Mouse (Mus musculus): ENCODE measurements around the gene Ankib1. TPM values are rescaled to one million over a fixed set of nuclear protein-coding genes. Genes with fewer than 3 reads are reported as not detected.
"Not testable (repeated sequence)": the region's sequence is repeated elsewhere in the genome, so short reads cannot be mapped to it uniquely, and the experiment has no call there.

Ankib1 gene
- polyA plus RNA-seq, 1 experiment from 2014 or later = 18.3 TPM

DNA sequence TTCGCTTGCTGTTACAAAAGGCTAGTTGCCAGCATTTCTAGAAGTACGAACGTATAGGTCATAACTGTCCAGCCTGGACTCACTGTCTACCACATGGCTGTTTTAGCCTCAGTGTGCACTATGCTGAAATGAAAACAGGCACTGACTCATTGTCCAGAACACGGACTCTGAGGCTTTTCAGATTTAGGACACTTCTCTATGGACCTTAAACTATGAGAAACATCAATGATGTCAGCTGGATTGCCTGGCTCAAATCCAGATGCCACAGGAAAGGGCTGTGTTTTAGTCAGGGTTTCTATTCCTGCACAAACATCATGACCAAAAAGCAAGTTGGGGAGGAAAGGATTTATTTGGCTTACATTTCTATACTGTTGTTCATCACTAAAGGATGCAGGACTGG, 15.2 kb downstream of the Ankib1 start:
- Histone ChIP-seq H3K36me3 (no peaks in the 10 kb centered on the region), H3K9me3 (no peaks in the 10 kb centered on the region), H3K9ac (no peak overlapping the region), H3K4me1 (replicated peaks) (peaks cover 7% of the 10 kb centered on the region; the same call in 1 of the 2 replicates), H3K27ac (replicated peaks) (no peak overlapping the region), H3K27me3 (no peaks in the 10 kb centered on the region), H3K4me2 (no peak overlapping the region), H3K4me3 (no peak overlapping the region)
- 81% methylated on average over 4 of the region's 4 CpGs for WGBS
- no peak for ATAC-seq (ENCODE audit: low read depth)

DNA sequence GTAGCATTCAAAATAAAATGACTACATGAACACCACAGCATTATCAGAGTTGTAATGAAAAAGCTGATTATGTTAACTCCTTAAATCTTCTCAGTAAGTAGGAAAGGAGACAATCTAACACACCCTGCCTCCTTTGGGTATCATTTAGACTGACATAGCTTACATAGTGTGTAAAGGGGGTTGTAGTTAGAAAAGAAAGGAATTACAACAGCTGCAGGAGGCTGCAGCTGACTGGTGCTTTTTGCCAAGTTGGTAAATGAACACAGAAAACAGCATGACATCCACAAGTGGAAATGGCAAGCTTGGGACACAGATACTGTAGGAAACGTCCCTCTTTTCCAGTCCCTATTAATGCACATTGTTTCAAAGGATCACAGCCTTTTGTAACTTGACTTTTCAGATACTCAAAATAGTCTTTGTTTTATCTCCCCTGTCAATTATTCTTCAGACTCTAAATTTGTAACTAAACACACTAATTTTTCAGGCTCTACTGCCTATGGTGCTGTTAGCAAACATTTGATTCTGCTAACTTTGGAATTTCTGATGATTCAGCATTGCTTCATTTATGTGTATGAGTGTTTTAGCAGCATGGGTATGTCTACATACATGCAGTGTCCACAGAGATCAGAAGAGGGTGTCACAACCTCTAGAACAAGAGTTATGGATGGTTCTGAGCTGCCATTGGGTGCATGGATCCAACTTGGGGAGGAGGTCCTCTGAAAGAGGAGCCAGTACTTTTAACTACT, 17.8 kb downstream of the Ankib1 start:
- ATAC-seq (ENCODE audit: low read depth) = no peak
- H3K27me3 ChIP-seq = no peaks in the 10 kb centered on the region
- H3K4me3 ChIP-seq = no peak overlapping the region
- no peaks in the 10 kb centered on the region for H3K9me3 ChIP-seq
- WGBS = 21% methylated on average over 1 of the region's 1 CpGs
- peaks cover 7% of the 10 kb centered on the region; the same call in 1 of the 2 replicates for H3K4me1 ChIP-seq (replicated peaks)
- no peak overlapping the region for H3K27ac ChIP-seq (replicated peaks)
- no peak overlapping the region for H3K4me2 ChIP-seq
- H3K9ac ChIP-seq = no peak overlapping the region
- H3K36me3 ChIP-seq = no peaks in the 10 kb centered on the region

DNA sequence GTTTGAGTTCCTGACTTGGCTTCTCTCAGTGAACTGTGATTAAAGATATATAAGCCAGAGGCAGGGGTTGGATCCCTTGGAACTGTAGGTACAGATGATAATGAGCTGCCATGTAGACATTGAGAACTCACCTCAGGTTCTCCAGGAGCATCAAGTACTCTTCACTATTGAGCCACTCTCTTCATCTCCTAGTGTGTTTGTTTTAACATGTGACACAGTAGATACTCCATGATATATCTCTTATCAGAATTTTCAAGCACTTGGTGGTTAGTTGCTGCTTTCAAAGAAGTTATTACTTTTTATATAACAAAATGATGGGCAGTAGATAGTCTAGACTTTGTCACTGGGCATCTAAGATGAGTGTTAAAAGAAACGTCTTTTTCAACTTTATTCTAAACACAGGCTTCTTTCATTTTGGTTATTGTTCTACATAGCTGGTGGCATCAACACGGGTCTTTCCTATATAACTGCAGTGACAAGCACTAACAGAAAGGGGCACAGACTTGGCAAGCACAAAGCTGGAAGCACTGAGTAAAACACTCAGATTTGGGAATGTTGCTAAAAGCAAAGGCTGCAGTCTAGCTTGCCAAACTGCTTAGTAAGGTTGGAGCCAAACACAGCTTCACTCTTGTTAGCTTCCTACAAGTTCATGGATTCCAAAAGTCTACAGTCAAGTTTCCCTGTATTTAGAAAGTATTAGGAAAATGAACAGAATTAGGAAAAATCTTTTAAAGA, 18.6 kb downstream of the Ankib1 start:
- Histone ChIP-seq H3K27ac (replicated peaks) (no peak overlapping the region), H3K4me3 (no peak overlapping the region)
- ATAC-seq (ENCODE audit: low read depth) = no peak

DNA sequence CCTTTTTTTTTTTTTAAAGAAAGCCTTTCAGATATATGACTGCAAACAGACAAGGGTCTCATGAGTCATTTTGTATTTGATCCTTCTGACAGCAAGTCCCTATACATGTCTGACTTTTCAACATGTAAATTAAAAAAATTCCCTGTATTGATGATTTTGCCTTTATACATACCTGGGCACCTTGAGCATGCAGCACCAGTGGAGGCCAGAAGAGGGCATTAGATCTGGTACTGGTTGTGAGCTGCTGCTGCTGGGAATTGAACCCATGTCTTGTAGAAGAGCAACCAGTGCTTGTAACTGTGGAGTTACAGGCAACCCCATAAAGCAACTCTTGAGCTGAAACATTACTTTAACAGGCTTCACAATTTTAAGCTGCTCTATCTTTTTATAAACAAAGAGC, 20.1 kb downstream of the Ankib1 start:
- H3K27me3 ChIP-seq = no peaks in the 10 kb centered on the region
- no peak overlapping the region for H3K9ac ChIP-seq
- no peaks in the 10 kb centered on the region for H3K36me3 ChIP-seq
- H3K4me3 ChIP-seq = no peak overlapping the region
- H3K27ac ChIP-seq (replicated peaks) = no peak overlapping the region
- peaks cover 6% of the 10 kb centered on the region; the same call in 1 of the 2 replicates for H3K4me1 ChIP-seq (replicated peaks)
- ATAC-seq (ENCODE audit: low read depth) = no peak
- no peaks in the 10 kb centered on the region for H3K9me3 ChIP-seq
- no peak overlapping the region for H3K4me2 ChIP-seq

More for the DNA sequence above, 18.6 kb downstream of the Ankib1 start:
- Histone ChIP-seq H3K9ac (no peak overlapping the region), H3K27me3 (no peaks in the 10 kb centered on the region), H3K9me3 (no peaks in the 10 kb centered on the region), H3K4me1 (replicated peaks) (peaks cover 7% of the 10 kb centered on the region; the same call in 1 of the 2 replicates), H3K36me3 (no peaks in the 10 kb centered on the region), H3K4me2 (no peak overlapping the region)
- 90% methylated on average over 2 of the region's 2 CpGs for WGBS

DNA sequence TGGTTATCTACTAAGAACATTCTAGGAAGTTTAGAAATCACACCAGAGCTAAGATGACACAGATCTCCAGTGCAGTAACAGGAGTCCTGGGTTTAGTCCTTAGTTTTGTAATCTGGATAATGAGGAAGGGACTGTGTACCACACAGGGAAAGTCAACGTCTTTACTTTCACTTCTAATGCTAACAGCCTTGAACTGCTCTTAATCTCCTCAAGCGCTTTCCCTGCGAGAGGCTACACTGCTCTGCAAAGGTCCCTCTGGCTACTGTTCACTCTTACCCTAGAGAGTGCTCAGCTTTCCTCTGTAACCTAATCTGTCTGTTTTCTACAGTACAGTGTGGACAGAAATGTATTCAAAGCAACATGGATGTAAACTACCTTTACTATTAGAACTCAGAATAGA, 30.7 kb downstream of the Ankib1 start:
- 71% methylated on average over 3 of the region's 3 CpGs for WGBS
- no peak for ATAC-seq (ENCODE audit: low read depth)
- H3K9ac ChIP-seq = no peak overlapping the region
- H3K27me3 ChIP-seq = no peaks in the 10 kb centered on the region
- peaks cover 14% of the 10 kb centered on the region for H3K4me1 ChIP-seq (replicated peaks)
- H3K4me2 ChIP-seq = no peak overlapping the region
- peaks cover 9% of the 10 kb centered on the region for H3K36me3 ChIP-seq
- no peaks in the 10 kb centered on the region for H3K9me3 ChIP-seq
- peak overlapping the region; percentile 54 for H3K27ac ChIP-seq (replicated peaks)
- H3K4me3 ChIP-seq = no peak overlapping the region

DNA sequence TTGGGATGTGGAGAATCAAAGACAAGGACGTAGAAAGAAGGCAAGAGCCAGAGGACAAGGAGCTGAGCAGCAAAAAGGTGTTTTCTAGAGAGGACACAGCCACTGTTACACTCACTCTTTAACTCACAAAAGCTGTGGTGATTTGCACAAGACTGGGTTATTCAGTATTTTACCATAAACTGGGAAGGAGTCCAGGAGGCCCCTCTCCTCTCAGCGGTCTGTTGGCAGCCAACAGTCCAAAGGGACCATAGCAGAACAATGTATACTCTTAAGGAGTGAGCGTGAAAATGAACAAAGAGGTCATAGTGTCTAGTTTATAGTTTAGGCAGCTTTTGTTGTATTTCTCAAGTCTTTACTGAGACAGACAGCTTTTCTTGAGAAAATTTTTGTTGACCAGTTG, 31.2 kb downstream of the Ankib1 start:
- no peak overlapping the region for H3K9ac ChIP-seq
- no peaks in the 10 kb centered on the region for H3K9me3 ChIP-seq
- H3K27ac ChIP-seq (replicated peaks) = peak overlapping the region; percentile 54
- peaks cover 14% of the 10 kb centered on the region for H3K4me1 ChIP-seq (replicated peaks)
- no peak overlapping the region for H3K4me3 ChIP-seq
- peaks cover 14% of the 10 kb centered on the region for H3K36me3 ChIP-seq
- no peak for ATAC-seq (ENCODE audit: low read depth)
- no peaks in the 10 kb centered on the region for H3K27me3 ChIP-seq
- WGBS = 65% methylated on average over 3 of the region's 3 CpGs
- no peak overlapping the region for H3K4me2 ChIP-seq

DNA sequence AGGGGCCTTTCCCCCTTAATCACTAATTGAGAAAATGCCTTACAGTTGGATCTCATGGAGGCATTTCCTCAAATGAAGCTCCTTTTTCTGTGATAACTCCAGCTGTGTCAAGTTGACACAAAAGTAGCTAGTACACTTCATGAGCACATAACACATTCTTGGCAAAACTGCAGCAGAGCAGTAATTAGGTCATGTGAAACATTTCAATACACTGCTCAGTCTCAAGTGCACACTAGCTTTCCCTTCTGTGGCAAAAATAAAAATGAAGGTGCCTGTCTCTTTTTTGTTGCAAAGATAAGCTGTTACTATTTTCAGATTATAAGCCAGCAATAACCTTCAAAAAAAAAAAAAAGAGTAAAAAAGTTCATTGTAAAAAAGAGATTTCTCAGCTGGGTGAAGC, 52.2 kb downstream of the Ankib1 start:
- H3K4me2 ChIP-seq; H3K27ac ChIP-seq (replicated peaks); H3K4me1 ChIP-seq (replicated peaks); H3K9ac ChIP-seq; H3K27me3 ChIP-seq; ATAC-seq (ENCODE audit: low read depth); H3K9me3 ChIP-seq; H3K4me3 ChIP-seq: not testable (repeated sequence)
- peaks cover 25% of the 10 kb centered on the region for H3K36me3 ChIP-seq

DNA sequence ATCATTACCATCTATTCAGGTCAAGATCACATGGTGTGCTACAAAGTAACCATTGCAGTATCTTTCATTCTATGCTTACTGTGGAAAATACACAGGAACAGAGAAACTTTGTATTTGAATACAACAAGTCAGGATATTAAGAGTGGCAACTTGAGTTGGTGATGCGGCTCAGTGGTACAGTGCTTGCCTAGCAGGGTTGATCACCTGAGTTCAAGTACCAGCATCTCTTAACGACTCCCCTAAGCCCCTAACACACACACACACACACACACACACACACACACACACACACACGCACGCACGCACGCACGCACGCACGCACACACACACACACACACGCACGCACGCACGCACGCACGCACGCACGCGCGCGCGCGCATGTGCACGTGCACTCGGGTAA, 69.9 kb downstream of the Ankib1 start:
- not testable (repeated sequence) for ATAC-seq (ENCODE audit: low read depth); H3K9me3 ChIP-seq; H3K4me3 ChIP-seq; H3K27me3 ChIP-seq; H3K4me1 ChIP-seq (replicated peaks); H3K4me2 ChIP-seq; H3K9ac ChIP-seq; H3K27ac ChIP-seq (replicated peaks)
- over 99% methylated on average over 21 of the region's 24 CpGs for WGBS
- H3K36me3 ChIP-seq = peaks cover 21% of the 10 kb centered on the region

DNA sequence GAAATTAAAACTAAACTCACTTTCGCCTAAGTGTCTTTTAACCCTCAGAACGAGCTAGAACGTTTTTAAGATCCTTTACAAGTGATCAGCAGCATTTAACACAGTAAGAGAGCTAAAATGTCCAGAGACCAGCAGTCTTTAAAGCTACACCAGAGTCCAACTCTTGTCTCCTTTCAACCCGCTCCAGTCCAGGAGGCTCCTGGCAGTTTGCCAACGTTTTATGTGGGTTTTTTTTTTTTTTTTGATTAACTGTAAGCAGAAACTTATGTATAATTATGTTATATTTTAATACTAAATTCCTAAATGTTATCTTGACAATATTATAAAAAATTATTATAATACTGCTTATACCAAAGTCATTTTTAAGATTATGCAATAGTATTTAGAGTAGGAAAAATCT, 73.9 kb downstream of the Ankib1 start:
- Histone ChIP-seq H3K27me3 (no peaks in the 10 kb centered on the region), H3K9ac (no peak overlapping the region), H3K36me3 (peaks cover 30% of the 10 kb centered on the region), H3K4me3 (no peak overlapping the region), H3K4me1 (replicated peaks) (no peaks in the 10 kb centered on the region), H3K4me2 (no peak overlapping the region), H3K27ac (replicated peaks) (no peak overlapping the region), H3K9me3 (no peaks in the 10 kb centered on the region)
- 79% methylated on average over 5 of the region's 5 CpGs for WGBS
- ATAC-seq (ENCODE audit: low read depth) = no peak

DNA sequence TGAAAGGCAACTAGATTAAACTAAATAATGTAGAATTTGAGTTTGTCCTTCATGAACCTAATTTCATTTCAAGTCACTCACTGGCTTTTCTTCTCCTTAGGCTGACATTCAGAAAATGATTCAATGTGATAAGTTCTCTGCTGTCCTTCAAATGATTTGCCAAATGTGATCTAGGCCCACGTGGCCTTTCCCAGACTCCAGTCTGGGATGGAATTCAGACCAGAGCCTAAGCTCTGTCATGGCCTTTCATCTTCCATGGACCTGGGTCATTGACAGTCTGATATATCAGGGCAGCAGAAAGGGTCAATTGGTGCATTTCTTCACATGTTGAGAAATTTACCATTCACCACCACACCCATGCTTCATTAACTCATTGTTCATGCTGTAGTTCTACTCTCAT, 77.2 kb downstream of the Ankib1 start:
- Histone ChIP-seq H3K4me3 (no peak overlapping the region), H3K9ac (no peak overlapping the region), H3K4me2 (no peak overlapping the region), H3K4me1 (replicated peaks) (no peaks in the 10 kb centered on the region), H3K27me3 (no peaks in the 10 kb centered on the region), H3K9me3 (no peaks in the 10 kb centered on the region), H3K36me3 (peaks cover 44% of the 10 kb centered on the region), H3K27ac (replicated peaks) (no peak overlapping the region)
- no peak for ATAC-seq (ENCODE audit: low read depth)
- WGBS = 77% methylated on average over 1 of the region's 1 CpGs

DNA sequence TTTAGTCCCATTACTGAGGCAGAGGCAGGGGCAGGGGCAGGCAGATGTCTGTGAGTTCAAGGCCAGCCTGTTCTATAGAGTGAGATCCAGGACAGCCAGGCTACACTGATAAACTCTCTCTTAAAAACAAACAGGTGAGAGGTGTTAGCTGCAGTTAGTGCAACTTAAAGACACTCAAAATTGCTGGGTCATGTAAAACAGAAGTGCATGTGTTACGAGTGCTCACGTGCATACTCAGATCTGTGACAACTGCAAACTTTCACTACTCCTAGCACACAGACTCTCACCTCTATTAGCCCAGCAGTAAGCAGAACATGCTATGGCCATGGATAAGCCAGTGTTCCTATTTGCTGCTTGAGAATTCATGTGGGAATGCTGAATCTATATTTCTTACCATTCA, 79.3 kb downstream of the Ankib1 start:
- Histone ChIP-seq H3K27me3 (no peaks in the 10 kb centered on the region), H3K4me3 (no peak overlapping the region), H3K4me1 (replicated peaks) (no peaks in the 10 kb centered on the region), H3K36me3 (peaks cover 57% of the 10 kb centered on the region), H3K9me3 (no peaks in the 10 kb centered on the region), H3K4me2 (no peak overlapping the region), H3K9ac (no peak overlapping the region), H3K27ac (replicated peaks) (no peak overlapping the region)
- WGBS = 97% methylated on average over 2 of the region's 2 CpGs
- ATAC-seq (ENCODE audit: low read depth) = no peak

DNA sequence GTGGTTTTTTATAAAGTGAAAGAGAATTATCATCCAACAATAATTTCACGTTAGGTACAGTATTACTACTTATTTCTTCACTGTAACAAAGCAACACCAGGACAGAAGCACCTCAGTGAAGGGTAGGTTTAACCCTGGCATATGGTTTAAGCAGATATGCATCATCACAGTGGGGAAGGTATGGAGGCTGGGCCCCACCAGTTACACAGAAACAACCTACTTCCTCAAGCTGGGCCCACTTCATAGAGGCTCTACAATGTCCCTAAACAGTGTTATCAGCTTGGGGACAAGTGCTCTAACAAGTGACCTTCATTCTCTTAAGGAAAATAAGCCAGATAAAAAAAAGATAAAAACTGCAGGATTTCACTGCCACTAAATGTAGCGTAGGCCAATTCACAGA, 79.9 kb downstream of the Ankib1 start:
- Histone ChIP-seq H3K36me3 (peaks cover 57% of the 10 kb centered on the region), H3K4me2 (no peak overlapping the region), H3K9me3 (no peaks in the 10 kb centered on the region), H3K9ac (no peak overlapping the region), H3K27ac (replicated peaks) (no peak overlapping the region), H3K4me3 (no peak overlapping the region), H3K4me1 (replicated peaks) (no peaks in the 10 kb centered on the region), H3K27me3 (no peaks in the 10 kb centered on the region)
- ATAC-seq (ENCODE audit: low read depth) = no peak
- 95% methylated on average over 2 of the region's 2 CpGs for WGBS

DNA sequence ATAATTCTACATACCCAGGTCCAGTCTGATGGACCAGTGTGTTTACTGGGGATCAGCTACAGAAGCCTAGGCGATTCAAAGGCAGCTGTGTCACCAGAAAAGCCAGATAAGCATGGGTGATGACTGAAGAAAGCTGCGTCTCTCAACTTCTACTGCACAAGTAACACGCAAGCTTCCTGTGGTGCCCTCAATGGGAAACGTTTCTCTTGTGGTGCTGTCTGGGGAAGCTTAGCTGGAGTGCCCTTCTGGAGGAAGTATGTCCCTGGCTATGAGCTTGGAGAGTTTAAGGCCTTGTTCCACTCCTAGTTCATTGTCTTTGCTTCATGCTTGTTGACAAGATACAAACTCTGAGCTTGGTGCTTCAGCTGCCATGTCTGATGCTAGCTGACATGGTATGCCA, 83.4 kb downstream of the Ankib1 start:
- Histone ChIP-seq H3K9me3 (no peaks in the 10 kb centered on the region), H3K4me2 (no peak overlapping the region), H3K4me1 (replicated peaks) (no peaks in the 10 kb centered on the region), H3K27me3 (no peaks in the 10 kb centered on the region), H3K9ac (no peak overlapping the region), H3K36me3 (peaks cover 62% of the 10 kb centered on the region), H3K4me3 (no peak overlapping the region), H3K27ac (replicated peaks) (no peak overlapping the region)
- 97% methylated on average over 4 of the region's 4 CpGs for WGBS
- ATAC-seq (ENCODE audit: low read depth) = no peak
